Mouse (Mus musculus) MEL (cell line): Measurements from ENCODE around the gene Prps1. TPM values are rescaled to one million over a fixed set of nuclear protein-coding genes. Genes with fewer than 3 reads are reported as not detected.

ENCODE experiments used
- DNase-seq: peaks from one replicate; pipeline ENCODE4 v3.0.0; 2011; ENCODE audit warnings: low read depth, low spot score
- H3K27ac ChIP-seq: 2 replicates; pipeline ENCODE4 v1.5.1; 2012; ENCODE audit warnings: low read depth, mild to moderate bottlenecking, control low read depth, low read length, moderate library complexity; ENCODE audit not compliant: control insufficient read depth
- H3K27me3 ChIP-seq, 2 experiments: fragments of 150-350 bp in 1 of 2; sonication (generic) in 1 of 2; 2 replicates each; pipeline ENCODE4 v1.6.1; 2012; ENCODE audit warnings: low read length in 2 of 2, mild to moderate bottlenecking in 2 of 2, improper control_type of control experiment in 1 of 2, moderate library complexity in 1 of 2; ENCODE audit not compliant: insufficient read depth in 2 of 2, control insufficient read depth in 1 of 2
- H3K36me3 ChIP-seq, 2 experiments: 2 replicates each; pipeline ENCODE4 v1.6.1; 2012 to 2014; ENCODE audit warnings: low read length in 2 of 2, improper control_type of control experiment in 1 of 2, inconsistent platforms in 1 of 2, mild to moderate bottlenecking in 1 of 2; ENCODE audit not compliant: insufficient read depth in 2 of 2, control insufficient read depth in 1 of 2
- H3K4me1 ChIP-seq, 2 experiments: fragments of 150-350 bp in 1 of 2; sonication (generic) in 1 of 2; 2 replicates each; pipeline ENCODE4 v1.6.1; 2012; ENCODE audit warnings: low read length in 2 of 2, improper control_type of control experiment in 1 of 2, mild to moderate bottlenecking in 1 of 2; ENCODE audit not compliant: insufficient read depth in 2 of 2, control insufficient read depth in 1 of 2
- H3K4me3 ChIP-seq, 2 experiments: fragments of 150-350 bp in 1 of 2; sonication (generic) in 1 of 2; 2 replicates each; pipeline ENCODE4 v1.5.1; 2012; ENCODE audit warnings: low read depth in 2 of 2, low read length in 2 of 2, mild to moderate bottlenecking in 2 of 2, moderate library complexity in 2 of 2, control low read depth in 1 of 2, improper control_type of control experiment in 1 of 2; ENCODE audit not compliant: control insufficient read depth in 1 of 2, insufficient read depth in 1 of 2
- H3K79me2 ChIP-seq: 2 replicates; pipeline ENCODE4 v1.6.1; 2012; ENCODE audit warnings: mild to moderate bottlenecking, low read length, moderate library complexity; ENCODE audit not compliant: control insufficient read depth, poor library complexity, insufficient read depth
- H3K9ac ChIP-seq: 2 replicates; pipeline ENCODE4 v1.6.1; 2012; ENCODE audit warnings: low read depth, mild to moderate bottlenecking, control low read depth, low read length, moderate library complexity; ENCODE audit not compliant: control insufficient read depth, poor library complexity, severe bottlenecking
- H3K9me3 ChIP-seq: fragments of 150-350 bp; sonication (generic); replicated peaks from 2 replicates; pipeline ENCODE4 v1.6.1; 2012; ENCODE audit warnings: mild to moderate bottlenecking, low read length, improper control_type of control experiment, moderate library complexity; ENCODE audit not compliant: insufficient read depth
- BHLHE40 ChIP-seq: IDR thresholded peaks from 2 replicates; pipeline ENCODE4 v1.6.1; 2012; ENCODE audit warnings: low read depth, mild to moderate bottlenecking, inconsistent platforms, low read length, improper control_type of control experiment, borderline replicate concordance
- CTCF ChIP-seq, 3 experiments: IDR thresholded peaks in 2 of 3; conservative IDR thresholded peaks in 1 of 3; 2 replicates each; pipeline ENCODE4 v1.5.1; 2011 to 2012; ENCODE audit warnings: low read length in 3 of 3, low read depth in 2 of 3, mild to moderate bottlenecking in 2 of 3, improper control_type of control experiment in 1 of 3, inconsistent platforms in 1 of 3, mixed read lengths in 1 of 3, moderate library complexity in 1 of 3; ENCODE audit not compliant: control insufficient read depth in 1 of 3, insufficient read depth in 1 of 3, poor library complexity in 1 of 3, severe bottlenecking in 1 of 3
- E2F4 ChIP-seq: IDR thresholded peaks from 2 replicates; pipeline ENCODE4 v1.6.1; 2011; ENCODE audit warnings: low read depth, low read length, improper control_type of control experiment, borderline replicate concordance
- GABPA ChIP-seq: IDR thresholded peaks from 2 replicates; pipeline ENCODE4 v1.6.1; 2012; ENCODE audit warnings: low read depth, mild to moderate bottlenecking, inconsistent platforms, low read length, improper control_type of control experiment, moderate library complexity
- HCFC1 ChIP-seq: IDR thresholded peaks from 2 replicates; pipeline ENCODE4 v1.6.1; 2012; ENCODE audit warnings: low read depth, mild to moderate bottlenecking, inconsistent platforms, low read length, improper control_type of control experiment, moderate library complexity
- MAX ChIP-seq: IDR thresholded peaks from 2 replicates; pipeline ENCODE4 v1.6.1; 2011; ENCODE audit warnings: low read length, improper control_type of control experiment
- MEF2A ChIP-seq: IDR thresholded peaks from 2 replicates; pipeline ENCODE4 v1.6.1; 2014; ENCODE audit warnings: low read depth, mild to moderate bottlenecking, inconsistent platforms, low read length, improper control_type of control experiment; ENCODE audit not compliant: poor library complexity, insufficient replicate concordance, severe bottlenecking; ENCODE audit errors: extremely low read depth
- MYC ChIP-seq: IDR thresholded peaks from 2 replicates; pipeline ENCODE4 v1.6.1; 2011; ENCODE audit warnings: low read depth, mild to moderate bottlenecking, low read length, improper control_type of control experiment, moderate library complexity
- NELFE ChIP-seq: IDR thresholded peaks from 2 replicates; pipeline ENCODE4 v1.6.1; 2011; ENCODE audit warnings: low read depth, low read length, improper control_type of control experiment
- POLR2A ChIP-seq, 2 experiments: IDR thresholded peaks; 2 replicates each; pipeline ENCODE4 v1.6.1; 2011 to 2012; ENCODE audit warnings: low read length in 2 of 2, mild to moderate bottlenecking in 2 of 2, control low read depth in 1 of 2, improper control_type of control experiment in 1 of 2, low read depth in 1 of 2, moderate library complexity in 1 of 2; ENCODE audit not compliant: control insufficient read depth in 1 of 2, insufficient read depth in 1 of 2, poor library complexity in 1 of 2
- TAL1 ChIP-seq: IDR thresholded peaks from 2 replicates; pipeline ENCODE4 v1.6.1; 2012; ENCODE audit warnings: mild to moderate bottlenecking, inconsistent platforms, low read length, moderate library complexity, mixed read lengths
- TBP ChIP-seq: IDR thresholded peaks from 2 replicates; pipeline ENCODE4 v1.8.0; 2011; ENCODE audit warnings: low read depth, low read length, improper control_type of control experiment
- USF1 ChIP-seq: IDR thresholded peaks from 2 replicates; pipeline ENCODE4 v1.6.1; 2014; ENCODE audit warnings: low read depth, mild to moderate bottlenecking, inconsistent platforms, low read length, improper control_type of control experiment, moderate library complexity
- ZC3H11A ChIP-seq: IDR thresholded peaks from 2 replicates; pipeline ENCODE4 v1.6.1; 2012; ENCODE audit warnings: low read depth, mild to moderate bottlenecking, inconsistent platforms, low read length, improper control_type of control experiment
- ZMIZ1 ChIP-seq: IDR thresholded peaks from 2 replicates; pipeline ENCODE4 v1.6.1; 2012; ENCODE audit warnings: low read depth, mild to moderate bottlenecking, inconsistent platforms, low read length, improper control_type of control experiment, moderate library complexity
- ZNF384 ChIP-seq: IDR thresholded peaks from 2 replicates; pipeline ENCODE4 v1.6.1; 2012; ENCODE audit warnings: low read depth, mild to moderate bottlenecking, inconsistent platforms, low read length, improper control_type of control experiment
- polyA plus RNA-seq, 2 experiments: library from polyadenylated mRNA; stranded (reverse) in 1 of 2; unstranded in 1 of 2; fragments of >175 nt in 1 of 2; fragments of >200 nt in 1 of 2; gene quantifications; 2 replicates each; pipeline versions ENCODE4 v1.2.1 to v1.2.4; 2012; ENCODE audit warnings: low replicate concordance in 2 of 2, low read depth in 1 of 2; ENCODE audit not compliant: insufficient read length in 2 of 2, insufficient read depth in 1 of 2, missing spikeins in 1 of 2
- total RNA-seq: library from RNA; depleted of rRNA; stranded (reverse); fragments of 300-350 nt; gene quantifications from 2 replicates; pipeline ENCODE4 v1.2.3, GENCODE M21; 2012

The Prps1 gene
- total and polyA plus RNA-seq, 3 experiments, result 113 to 172 TPM; not detected in 1

GRCm38 (mm10) chrX:140520146-140521102 lies 64.0 kb downstream of the Prps1 start (continued):
- TF ChIP-seq BHLHE40 (peak; percentile 72; the same call in 1 of the 2 replicates), POLR2A (IDR thresholded peaks at IDR 0.05; ENCODE audit: control insufficient read depth in 1 of 2, insufficient read depth in 1 of 2, low read depth in 1 of 2, low read length in 2 of 2, poor library complexity in 1 of 2) (peak; percentile 20 to 80; a peak in 3 of 4 replicates), GABPA (no peak), TBP (peak; percentile 29), USF1 (peak; percentile 94), E2F4 (no peak), MEF2A (no peak), ZMIZ1 (peak; percentile 92), ZC3H11A (no peak), NELFE (peak; percentile 73), MYC (peak; percentile 71), MAX (peak; percentile 92)

GRCm38 (mm10) chrX:140522071-140522765 lies 65.8 kb downstream of the Prps1 start:
- no peak overlapping the region for H3K9ac ChIP-seq
- H3K9me3 ChIP-seq, result no peaks in the 10 kb centered on the region

More at GRCm38 (mm10) chrX:140522071-140522765, 65.8 kb downstream of the Prps1 start:
- DNase-seq, result peak; percentile 45
- Histone ChIP-seq H3K79me2 (no peaks in the 10 kb centered on the region), H3K4me1 (peaks cover 14 to 21% of the 10 kb centered on the region in 2 experiments), H3K4me3 (no peak overlapping the region), H3K27me3 (no peaks in the 10 kb centered on the region), H3K27ac (no peak overlapping the region), H3K36me3 (peaks cover 0 to 18% of the 10 kb centered on the region in 2 experiments; a peak in 2 of 4 replicates)
- TF ChIP-seq POLR2A (IDR thresholded peaks at IDR 0.05; ENCODE audit: control insufficient read depth in 1 of 2, insufficient read depth in 1 of 2, low read depth in 1 of 2, low read length in 2 of 2, poor library complexity in 1 of 2) (no peak), ZNF384 (no peak), TAL1 (no peak), BHLHE40 (no peak), HCFC1 (no peak), GABPA (no peak), CTCF (IDR thresholded peaks at IDR 0.05 in 2 of 3, conservative IDR thresholded peaks at IDR 0.05 in 1 of 3; ENCODE audit: control insufficient read depth in 1 of 3, insufficient read depth in 1 of 3, low read depth in 2 of 3, low read length in 3 of 3, poor library complexity in 1 of 3, severe bottlenecking in 1 of 3) (no peak; a peak in 1 of 6 replicates)
